Mouse (Mus musculus): ENCODE data around the gene Cep97. TPM values are rescaled to one million over a fixed set of nuclear protein-coding genes. Genes with fewer than 3 reads are reported as not detected.
"Not testable (repeated sequence)": the region's sequence is repeated elsewhere in the genome, so short reads cannot be mapped to it uniquely, and the experiment has no call there.

Cep97 gene
- total RNA-seq, 1 experiment: 12.5 TPM

DNA sequence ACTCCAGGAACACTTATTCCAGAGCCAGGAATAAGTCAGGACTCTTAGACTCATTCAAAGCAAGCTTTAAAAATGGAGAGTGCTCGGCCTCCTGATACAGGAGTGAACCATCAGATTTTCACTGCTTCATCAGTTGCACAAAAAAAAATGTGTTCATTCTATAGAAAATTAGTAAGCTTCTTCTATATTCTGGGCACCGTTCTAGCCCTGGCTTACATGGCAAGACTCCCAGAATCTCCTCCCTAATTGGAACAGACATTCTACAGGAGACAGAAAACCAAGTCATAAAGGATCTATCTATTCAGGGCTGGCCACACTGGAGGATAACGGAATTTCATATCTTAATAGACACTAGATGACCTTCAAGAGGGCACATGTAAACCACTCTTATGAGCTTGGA, 73.6 kb downstream of the Cep97 start:
- H3K9me3 ChIP-seq (ENCODE audit: control insufficient read depth, insufficient read depth, low read depth, low read length): no peaks in the 10 kb centered on the region
- no peak overlapping the region for H3K4me3 ChIP-seq (ENCODE audit: insufficient read depth in 1 of 2, low read depth in 1 of 2, low read length in 2 of 2, poor library complexity in 1 of 2, severe bottlenecking in 1 of 2)
- in situ Hi-C loops (cut with MboI; ENCODE audit: low sequenced_read_pairs in 2 of 2, unreplicated experiment in 2 of 2): no loop called here
- TF ChIP-seq ZNF384 (IDR thresholded peaks at IDR 0.05; ENCODE audit: low read depth, low read length) (no peak), MAFK (IDR thresholded peaks at IDR 0.05; ENCODE audit: insufficient read depth, low read depth, low read length) (no peak), ZC3H11A (IDR thresholded peaks at IDR 0.05; ENCODE audit: borderline replicate concordance, low read depth, low read length) (no peak), CHD2 (IDR thresholded peaks at IDR 0.05; ENCODE audit: low read depth, low read length) (no peak), HCFC1 (IDR thresholded peaks at IDR 0.05; ENCODE audit: borderline replicate concordance, insufficient read depth, low read length) (no peak)
- no peaks in the 10 kb centered on the region; a peak in 1 of 4 replicates for H3K4me1 ChIP-seq (ENCODE audit: control insufficient read depth in 2 of 2, insufficient read depth in 2 of 2, low read length in 2 of 2, poor library complexity in 1 of 2)
- no peak overlapping the region for H3K9ac ChIP-seq (ENCODE audit: insufficient read depth, low read depth, low read length, poor library complexity, severe bottlenecking)
- no peaks in the 10 kb centered on the region for H3K36me3 ChIP-seq (ENCODE audit: control insufficient read depth, insufficient read depth, low read length, poor library complexity, severe bottlenecking)
- DNase-seq (ENCODE audit: low read depth, low spot score): no peak
- H3K27ac ChIP-seq (ENCODE audit: insufficient read depth, low read depth, low read length, poor library complexity, severe bottlenecking): no peak overlapping the region

DNA sequence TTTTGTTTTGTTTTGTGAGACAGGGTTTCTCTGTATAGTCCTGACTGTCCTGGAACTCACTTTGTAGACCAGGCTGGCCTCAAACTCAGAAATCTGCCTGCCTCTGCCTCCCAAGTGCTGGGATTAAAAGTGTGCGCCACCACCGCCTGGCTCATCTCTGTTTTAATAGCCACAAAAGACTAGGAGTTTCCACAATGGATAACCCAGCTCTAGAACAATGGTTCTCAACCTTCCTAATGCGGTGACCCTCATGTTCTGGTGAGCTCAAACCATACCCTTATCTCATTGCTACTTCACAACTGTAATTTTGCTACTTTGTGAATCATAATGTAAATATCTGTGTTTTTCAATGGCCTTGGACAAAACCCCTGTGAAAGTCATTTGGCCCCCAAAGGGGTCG, 75.2 kb downstream of the Cep97 start:
- in situ Hi-C loops (cut with MboI; ENCODE audit: low sequenced_read_pairs in 2 of 2, unreplicated experiment in 2 of 2); H3K9ac ChIP-seq (ENCODE audit: insufficient read depth, low read depth, low read length, poor library complexity, severe bottlenecking); DNase-seq (ENCODE audit: low read depth, low spot score): not testable (repeated sequence)

DNA sequence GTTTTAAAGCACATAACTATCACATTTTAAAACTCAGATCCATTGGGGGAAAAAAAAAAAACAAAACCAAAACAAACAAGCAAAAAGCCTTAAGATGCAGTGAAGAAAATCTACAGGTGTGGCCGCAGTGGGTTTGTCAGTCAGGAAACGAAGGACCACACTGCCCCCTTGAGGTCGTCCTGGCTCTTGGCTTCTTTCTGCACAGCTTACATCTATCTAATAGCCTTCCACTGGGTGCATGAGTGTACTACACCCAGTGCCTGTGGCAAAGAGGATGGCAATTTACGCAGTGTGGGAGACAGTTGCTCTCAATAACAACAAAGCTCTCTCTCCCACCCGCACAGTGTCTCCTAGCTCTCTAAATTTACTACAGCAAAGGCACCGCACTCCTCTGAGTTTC, 76.2 kb downstream of the Cep97 start:
- in situ Hi-C loops (cut with MboI; ENCODE audit: low sequenced_read_pairs in 2 of 2, unreplicated experiment in 2 of 2): no loop called here
- DNase-seq (ENCODE audit: low read depth, low spot score): peak; percentile 84
- Histone ChIP-seq H3K9ac (ENCODE audit: insufficient read depth, low read depth, low read length, poor library complexity, severe bottlenecking) (no peak overlapping the region), H3K4me3 (ENCODE audit: insufficient read depth in 1 of 2, low read depth in 1 of 2, low read length in 2 of 2, poor library complexity in 1 of 2, severe bottlenecking in 1 of 2) (no peak overlapping the region), H3K4me1 (ENCODE audit: control insufficient read depth in 2 of 2, insufficient read depth in 2 of 2, low read length in 2 of 2, poor library complexity in 1 of 2) (no peaks in the 10 kb centered on the region), H3K36me3 (ENCODE audit: control insufficient read depth, insufficient read depth, low read length, poor library complexity, severe bottlenecking) (no peaks in the 10 kb centered on the region), H3K27ac (ENCODE audit: insufficient read depth, low read depth, low read length, poor library complexity, severe bottlenecking) (no peak overlapping the region), H3K9me3 (ENCODE audit: control insufficient read depth, insufficient read depth, low read depth, low read length) (no peaks in the 10 kb centered on the region)
- TF ChIP-seq CHD2 (IDR thresholded peaks at IDR 0.05; ENCODE audit: low read depth, low read length) (no peak), MAFK (IDR thresholded peaks at IDR 0.05; ENCODE audit: insufficient read depth, low read depth, low read length) (no peak), HCFC1 (IDR thresholded peaks at IDR 0.05; ENCODE audit: borderline replicate concordance, insufficient read depth, low read length) (no peak), ZNF384 (IDR thresholded peaks at IDR 0.05; ENCODE audit: low read depth, low read length) (no peak), ZC3H11A (IDR thresholded peaks at IDR 0.05; ENCODE audit: borderline replicate concordance, low read depth, low read length) (peak; percentile 18; the same call in 1 of the 2 replicates)

More for the DNA sequence above, 75.2 kb downstream of the Cep97 start:
- not testable (repeated sequence) for H3K4me3 ChIP-seq (ENCODE audit: insufficient read depth in 1 of 2, low read depth in 1 of 2, low read length in 2 of 2, poor library complexity in 1 of 2, severe bottlenecking in 1 of 2); H3K9me3 ChIP-seq (ENCODE audit: control insufficient read depth, insufficient read depth, low read depth, low read length); H3K27ac ChIP-seq (ENCODE audit: insufficient read depth, low read depth, low read length, poor library complexity, severe bottlenecking); H3K36me3 ChIP-seq (ENCODE audit: control insufficient read depth, insufficient read depth, low read length, poor library complexity, severe bottlenecking); H3K4me1 ChIP-seq (ENCODE audit: control insufficient read depth in 2 of 2, insufficient read depth in 2 of 2, low read length in 2 of 2, poor library complexity in 1 of 2)

DNA sequence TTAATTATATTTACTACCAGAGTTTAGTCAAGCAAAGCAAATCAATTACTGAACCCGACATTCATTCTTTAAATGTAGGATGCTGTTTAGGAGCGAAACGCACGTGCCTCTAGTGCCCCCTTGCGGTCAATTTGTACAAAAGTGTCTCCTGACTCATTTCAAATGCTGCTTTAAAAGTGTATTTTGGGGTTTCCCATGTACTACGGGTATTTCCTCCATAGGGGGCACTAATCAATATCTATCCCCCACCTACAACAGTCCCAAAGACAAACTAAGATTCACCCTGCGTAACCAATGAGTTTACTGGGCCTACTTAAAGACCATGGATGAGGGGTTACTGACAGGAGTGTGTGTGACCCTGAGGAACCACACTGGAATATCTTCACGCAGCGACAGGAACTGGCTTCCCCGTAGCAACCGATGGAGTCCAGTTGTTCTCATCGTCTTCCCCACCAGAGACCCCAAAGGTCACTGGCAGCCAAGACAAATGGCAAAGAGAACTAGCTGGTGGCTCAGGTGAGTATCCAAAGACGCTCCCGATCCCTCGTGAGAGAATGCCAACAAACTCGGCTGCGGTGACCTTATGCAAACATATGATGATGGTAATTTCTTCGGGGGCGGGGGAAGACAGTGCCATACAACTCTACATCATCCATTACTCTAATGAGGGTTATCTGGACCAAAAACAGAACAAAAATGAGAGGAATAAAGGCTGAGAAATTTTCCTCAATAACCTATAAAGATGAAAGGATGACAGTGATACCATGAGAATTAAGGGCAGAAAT, 81.5 kb downstream of the Cep97 start:
- H3K27ac ChIP-seq (ENCODE audit: insufficient read depth, low read depth, low read length, poor library complexity, severe bottlenecking): no peak overlapping the region
- TF ChIP-seq HCFC1 (IDR thresholded peaks at IDR 0.05; ENCODE audit: borderline replicate concordance, insufficient read depth, low read length): no peak
- TF ChIP-seq ZNF384 (IDR thresholded peaks at IDR 0.05; ENCODE audit: low read depth, low read length): no peak
- TF ChIP-seq ZC3H11A (IDR thresholded peaks at IDR 0.05; ENCODE audit: borderline replicate concordance, low read depth, low read length): peak; percentile 86
- no peak for TF ChIP-seq MAFK (IDR thresholded peaks at IDR 0.05; ENCODE audit: insufficient read depth, low read depth, low read length)
- no peaks in the 10 kb centered on the region for H3K9me3 ChIP-seq (ENCODE audit: control insufficient read depth, insufficient read depth, low read depth, low read length)
- peak; percentile 72 for DNase-seq (ENCODE audit: low read depth, low spot score)
- peaks cover 0 to 1% of the 10 kb centered on the region in 2 experiments; a peak in 1 of 4 replicates for H3K4me1 ChIP-seq (ENCODE audit: control insufficient read depth in 2 of 2, insufficient read depth in 2 of 2, low read length in 2 of 2, poor library complexity in 1 of 2)
- no peak overlapping the region for H3K9ac ChIP-seq (ENCODE audit: insufficient read depth, low read depth, low read length, poor library complexity, severe bottlenecking)
- no peaks in the 10 kb centered on the region for H3K36me3 ChIP-seq (ENCODE audit: control insufficient read depth, insufficient read depth, low read length, poor library complexity, severe bottlenecking)
- no peak overlapping the region for H3K4me3 ChIP-seq (ENCODE audit: insufficient read depth in 1 of 2, low read depth in 1 of 2, low read length in 2 of 2, poor library complexity in 1 of 2, severe bottlenecking in 1 of 2)
- in situ Hi-C loops (cut with MboI; ENCODE audit: low sequenced_read_pairs in 2 of 2, unreplicated experiment in 2 of 2): no loop called here

DNA sequence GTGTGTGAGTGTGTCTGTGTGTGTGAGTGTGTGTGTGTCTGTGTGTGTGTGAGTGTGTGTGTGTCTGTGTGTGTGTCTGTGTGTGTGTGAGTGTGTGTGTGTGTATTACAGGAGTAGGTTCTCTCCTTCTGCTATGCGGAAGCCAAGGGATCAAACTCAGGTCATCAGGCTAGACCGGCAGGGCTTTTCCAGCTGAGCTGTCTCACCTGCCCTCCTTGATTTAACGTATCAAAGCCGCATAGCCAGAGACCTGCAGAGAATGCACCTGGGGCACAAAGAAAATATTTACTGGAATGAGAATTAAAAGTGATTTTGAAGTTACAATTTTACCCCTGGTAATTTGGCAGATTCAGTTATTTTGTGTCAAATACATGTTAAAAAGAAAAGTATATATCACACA, 82.1 kb downstream of the Cep97 start:
- no peak overlapping the region for H3K4me3 ChIP-seq (ENCODE audit: insufficient read depth in 1 of 2, low read depth in 1 of 2, low read length in 2 of 2, poor library complexity in 1 of 2, severe bottlenecking in 1 of 2)
- no peak for DNase-seq (ENCODE audit: low read depth, low spot score)
- no peak overlapping the region for H3K9ac ChIP-seq (ENCODE audit: insufficient read depth, low read depth, low read length, poor library complexity, severe bottlenecking)
- 0 out of 2 replicates have a peak overlapping the region, but pooled peaks have one; percentile 10 for H3K27ac ChIP-seq (ENCODE audit: insufficient read depth, low read depth, low read length, poor library complexity, severe bottlenecking)
- in situ Hi-C loops (cut with MboI; ENCODE audit: low sequenced_read_pairs in 2 of 2, unreplicated experiment in 2 of 2): no loop called here
- TF ChIP-seq HCFC1 (IDR thresholded peaks at IDR 0.05; ENCODE audit: borderline replicate concordance, insufficient read depth, low read length) (no peak), MAFK (IDR thresholded peaks at IDR 0.05; ENCODE audit: insufficient read depth, low read depth, low read length) (no peak), CHD2 (IDR thresholded peaks at IDR 0.05; ENCODE audit: low read depth, low read length) (no peak)
- no peaks in the 10 kb centered on the region for H3K36me3 ChIP-seq (ENCODE audit: control insufficient read depth, insufficient read depth, low read length, poor library complexity, severe bottlenecking)
- H3K9me3 ChIP-seq (ENCODE audit: control insufficient read depth, insufficient read depth, low read depth, low read length): no peaks in the 10 kb centered on the region
- H3K4me1 ChIP-seq (ENCODE audit: control insufficient read depth in 2 of 2, insufficient read depth in 2 of 2, low read length in 2 of 2, poor library complexity in 1 of 2): peaks cover 0 to 1% of the 10 kb centered on the region in 2 experiments; a peak in 1 of 4 replicates

All from ES-E14 (cell line).